Mouse (Mus musculus): ENCODE results near the gene Taf9. TPM values are rescaled to one million over a fixed set of nuclear protein-coding genes. Genes with fewer than 3 reads are reported as not detected.

Gene Taf9
- 10 to 100 TPM; 17.6 to 19.0 TPM for total RNA-seq (2023)

GRCm38 (mm10) chr13:100651439-100652186 is at the start of gene Taf9:
Gene Taf9, plus strand, starts transcription at chr13:100651579.

DNA sequence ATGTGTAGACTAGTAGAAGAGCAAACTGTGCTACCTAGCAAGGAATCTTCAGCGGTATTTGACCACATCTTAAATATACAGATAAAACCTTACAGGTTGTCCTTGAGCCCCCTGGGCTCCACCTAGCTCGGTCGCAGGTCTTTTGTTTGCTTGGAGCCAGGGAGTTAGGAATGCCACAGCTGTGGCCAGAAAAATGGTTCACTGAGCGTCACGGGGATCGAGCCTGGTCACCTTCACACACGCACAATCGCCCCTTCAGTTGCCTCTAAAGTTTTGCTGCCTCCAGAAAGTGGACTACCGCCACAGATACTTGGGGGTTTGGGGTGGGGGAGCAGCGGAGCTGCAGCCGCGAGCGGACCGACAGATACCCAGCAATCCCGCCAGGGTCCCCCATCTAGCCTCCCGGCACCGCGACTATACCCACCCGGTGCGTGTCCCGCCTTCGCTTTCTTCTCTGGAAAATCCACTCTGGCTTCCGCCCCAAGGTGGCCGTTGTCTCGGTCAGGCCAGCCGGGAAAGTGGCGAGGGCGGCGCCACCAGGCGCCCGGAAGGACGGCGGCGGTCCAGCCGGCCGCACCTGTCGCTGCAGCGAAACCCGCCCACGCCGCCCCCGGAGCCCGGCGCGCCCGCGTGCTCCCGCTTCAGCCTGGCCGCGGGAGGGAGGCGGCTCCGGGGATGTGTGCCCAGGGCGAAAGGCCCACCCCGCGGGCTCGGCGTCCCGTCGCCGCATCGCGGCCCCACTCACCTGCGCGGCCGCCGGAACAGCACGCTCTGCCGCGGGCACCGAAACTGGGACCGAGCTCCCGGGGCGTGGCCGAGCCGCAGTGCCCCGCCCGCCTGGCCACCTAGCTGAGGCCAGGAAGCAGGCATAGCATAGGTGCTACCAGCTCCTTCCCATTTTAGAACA is 34.9 kb upstream of the Taf9 start, which contains the start of gene Marveld2:
Gene Marveld2, minus strand, starts transcription at position 791 of the 907 bp plus-strand sequence.

DNA sequence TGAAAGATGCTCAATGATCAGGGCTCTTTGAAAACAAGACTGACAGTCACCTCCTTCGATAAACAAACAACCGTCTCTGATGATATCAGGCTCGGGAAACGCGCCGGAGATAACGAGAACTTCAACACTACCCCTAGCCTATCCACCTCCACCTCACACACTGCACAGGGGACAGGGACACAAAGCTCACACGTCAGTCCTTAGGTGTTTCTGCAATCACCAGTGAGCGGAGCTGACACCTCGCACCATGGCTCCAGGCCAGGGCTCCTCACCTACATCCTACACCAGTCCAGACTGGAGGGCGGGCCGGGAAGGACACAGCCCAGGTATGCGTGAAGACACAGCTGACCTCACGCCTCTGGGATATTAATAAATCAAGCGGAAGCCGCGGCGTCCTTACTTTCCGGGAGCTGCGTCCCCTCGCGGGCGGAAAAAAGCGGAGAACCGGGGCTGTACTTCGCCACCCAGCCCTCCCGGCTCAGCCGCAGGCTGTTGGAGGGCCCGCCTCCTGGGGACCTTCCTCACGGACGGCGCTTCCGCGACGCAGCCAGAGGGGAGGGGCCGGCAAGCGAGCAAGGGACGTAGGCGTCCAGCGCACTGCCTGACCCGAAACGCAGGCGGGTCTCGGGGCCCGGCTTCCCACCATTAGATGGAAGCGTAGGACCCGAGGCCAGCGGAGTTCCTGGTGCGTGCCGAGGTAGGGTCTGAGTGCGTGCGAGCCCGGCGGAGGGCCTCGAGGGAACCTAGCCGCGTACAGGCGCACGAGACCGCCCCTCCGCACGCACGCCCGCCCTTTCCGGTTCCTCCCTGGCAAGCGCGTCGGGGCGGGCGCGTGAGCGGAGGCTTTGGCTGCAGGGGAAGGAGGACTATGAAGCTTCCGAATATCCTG is 585 bp upstream of the Taf9 start, which contains the start of the genes Ak6 and Rad17:
Gene Ak6, plus strand, starts transcription at position 430 of the 889 bp plus-strand sequence.
Gene Rad17, minus strand, starts transcription at position 502 of the 889 bp plus-strand sequence.

GRCm38 (mm10) chr13:100669291-100670022 is 18.1 kb downstream of the Taf9 start, which contains the start of gene Ccdc125:
Gene Ccdc125, plus strand, starts transcription at chr13:100669717.

Other genes with a start within 250 kb of the Taf9 start
- gene Naip1, start 198.7 kb upstream of the Taf9 start, total RNA-seq (2023) = 1 to 10 TPM; 5.4 TPM
- gene Gtf2h2, start 159.0 kb upstream of the Taf9 start, total RNA-seq (2023) = 10 to 100 TPM; 32.0 to 41.2 TPM
- under 1 TPM; 0.39 to 0.91 TPM for gene Ocln, start 98.9 kb upstream of the Taf9 start, total RNA-seq (2023)
- gene Marveld2, start 34.6 kb upstream of the Taf9 start, total RNA-seq (2023) = 1 to 10 TPM; 1.5 to 2.3 TPM
- 10 to 100 TPM; 57.4 to 71.9 TPM for gene Ak6, start 600 bp upstream of the Taf9 start, total RNA-seq (2023)
- 10 to 100 TPM; 19.4 to 19.9 TPM for gene Rad17, start 528 bp upstream of the Taf9 start, total RNA-seq (2023)
- 10 to 100 TPM; 15.7 to 17.2 TPM for gene Ccdc125, start 18.1 kb downstream of the Taf9 start, total RNA-seq (2023)
- 10 to 100 TPM; 24.7 to 27.3 TPM for gene Cdk7, start 79.4 kb downstream of the Taf9 start, total RNA-seq (2023)
- 10 to 100 TPM; 23.2 to 39.1 TPM for gene Mrps36, start 93.1 kb downstream of the Taf9 start, total RNA-seq (2023)
- gene Cenph, start 124.3 kb downstream of the Taf9 start, total RNA-seq (2023) = under 1 TPM; 0.39 to 0.43 TPM
- 1 to 10 TPM in 1 of 2 experiments, under 1 TPM in 1; 0.94 to 3.0 TPM for gene Ccnb1, start 135.0 kb downstream of the Taf9 start, total RNA-seq (2023)
- 10 to 100 TPM; 39.4 to 46.8 TPM for gene Slc30a5, start 181.8 kb downstream of the Taf9 start, total RNA-seq (2023)